Mouse (Mus musculus) T-helper 2 cell (primary cell): ENCODE measurements around the gene Rfx2.

Experiments
- in situ Hi-C: fragments of 300-600 bp; cut with MboI, MseI; formaldehyde crosslinking; loops from one replicate; pipeline ENCODE4 v1.15.1; 2025; ENCODE audit warnings: high pct_unique_total_duplicates

Rfx2 gene

DNA sequence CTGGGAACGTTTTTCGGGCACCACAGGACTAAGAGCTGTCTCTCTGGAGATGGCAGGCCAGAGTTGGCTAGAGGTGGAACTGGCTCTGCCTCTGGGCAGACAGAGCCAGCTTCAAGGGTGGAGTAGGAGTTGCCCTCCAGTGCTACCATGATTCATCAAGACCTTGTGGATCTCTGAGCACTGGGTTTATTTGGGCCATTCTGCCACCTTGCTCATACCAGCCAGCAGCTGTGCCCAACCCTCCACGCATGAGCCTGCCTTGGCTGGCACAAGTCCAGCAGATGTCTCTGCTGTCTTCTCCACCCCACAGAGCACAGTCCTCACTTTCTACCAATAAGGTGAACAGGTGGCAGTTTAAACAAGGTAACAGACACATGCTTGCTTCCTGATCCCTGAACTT, 41.9 kb downstream of the Rfx2 start:
- in situ Hi-C loops = no loop called here

DNA sequence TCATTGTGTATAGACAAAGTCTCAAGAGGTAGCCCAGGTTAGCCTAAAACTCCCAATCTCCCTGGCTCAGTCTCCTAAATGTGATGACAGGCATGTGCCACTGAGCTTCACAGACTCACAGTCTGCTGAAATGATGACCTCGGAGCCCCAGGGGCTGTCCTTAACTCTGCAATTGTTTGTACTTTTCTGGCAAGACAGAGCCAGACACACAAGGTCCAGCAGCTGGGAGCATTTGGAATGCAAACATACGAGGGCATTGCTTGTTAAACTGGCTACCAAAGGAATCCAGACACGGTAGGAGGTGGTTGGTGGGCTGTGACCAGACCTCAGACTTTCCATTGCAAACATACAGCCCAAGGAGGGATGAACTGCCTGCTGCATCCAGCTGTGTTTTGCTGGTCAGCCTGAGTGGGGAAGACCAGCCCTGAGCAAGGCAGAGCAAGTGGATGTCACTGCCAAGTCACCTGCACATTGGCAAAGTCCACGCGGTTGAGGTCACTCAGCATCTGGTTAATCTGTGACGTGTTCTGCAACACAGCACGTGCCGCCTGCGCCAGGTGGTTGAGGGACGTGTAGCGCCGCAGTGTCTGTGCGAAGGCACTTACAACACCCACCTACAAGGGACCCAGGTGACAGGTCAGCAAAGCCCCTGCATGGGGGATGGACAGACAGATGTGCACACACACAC, 50.4 kb downstream of the Rfx2 start:
- in situ Hi-C loops = no loop called here

DNA sequence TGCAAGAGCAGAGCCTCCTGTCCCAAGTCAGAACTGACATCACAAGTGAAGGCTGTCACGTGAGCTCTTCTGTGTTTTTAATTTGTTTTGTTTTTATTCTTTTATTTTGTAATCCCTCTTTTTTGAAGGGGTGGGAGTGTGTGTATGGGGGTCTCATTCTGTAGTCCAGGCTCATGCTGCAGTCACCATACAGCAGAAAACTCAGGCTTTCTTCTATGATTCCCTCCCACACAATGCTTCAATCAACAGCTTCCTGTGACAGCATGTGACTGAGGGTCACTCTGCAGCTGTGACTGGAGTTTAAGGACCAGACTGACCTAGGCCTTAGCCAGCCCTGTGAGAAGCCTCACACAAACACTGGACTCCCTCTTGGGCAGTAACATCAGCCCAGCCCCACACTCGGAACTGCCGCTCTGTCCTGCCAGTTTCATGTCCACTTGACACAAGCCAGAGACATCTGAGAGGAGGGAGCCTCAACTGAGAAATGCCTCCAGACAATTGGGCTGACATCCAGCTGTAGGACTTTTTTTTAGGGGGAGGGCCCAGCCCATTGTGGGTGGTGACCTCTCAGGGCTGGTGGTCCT, 51.9 kb downstream of the Rfx2 start:
- in situ Hi-C loops = no loop called here

DNA sequence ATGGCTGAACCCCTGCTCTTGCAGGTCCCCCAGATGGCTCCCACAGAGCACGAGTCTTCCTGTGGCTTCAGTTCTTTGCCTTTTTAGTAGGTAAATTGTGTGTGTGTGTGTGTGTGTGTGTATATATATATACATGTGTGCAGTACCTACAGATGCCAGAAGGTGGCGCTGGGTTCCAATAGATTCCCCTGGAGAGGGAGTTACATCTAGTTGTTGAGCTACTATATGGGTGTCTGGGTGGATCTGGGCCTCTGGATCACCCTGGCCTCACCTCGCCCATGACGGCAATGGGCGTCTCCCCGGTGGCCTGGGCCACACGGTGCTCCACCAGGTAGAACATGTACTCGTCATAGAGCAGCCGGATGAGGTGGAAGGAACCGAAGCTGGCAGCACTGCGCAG, 53.2 kb downstream of the Rfx2 start:
- in situ Hi-C loops = no loop called here

DNA sequence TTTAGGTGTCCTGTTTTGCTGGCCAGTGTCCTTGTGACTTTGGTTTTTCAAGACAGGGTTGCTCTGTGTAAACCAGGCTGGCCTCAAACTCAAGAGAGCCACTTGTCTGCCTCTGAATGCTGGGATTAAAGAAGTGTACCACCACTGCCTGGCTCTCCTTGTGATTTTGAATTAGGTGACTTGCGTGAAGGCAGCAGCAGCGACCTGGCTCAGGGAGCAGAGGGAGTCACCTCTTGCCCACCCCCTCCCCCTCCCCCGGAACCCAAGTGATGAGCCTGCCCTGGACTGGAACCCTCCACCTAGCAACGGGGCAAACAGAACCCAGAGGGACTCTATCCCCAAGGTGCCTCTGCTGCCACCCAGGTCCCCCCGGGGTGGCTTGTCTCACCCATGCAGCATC, 60.9 kb downstream of the Rfx2 start, which contains the start of gene Prr22:
Prr22 (plus strand) TSS at position 301 of the 400 bp plus-strand sequence.
- in situ Hi-C loops = no loop called here

DNA sequence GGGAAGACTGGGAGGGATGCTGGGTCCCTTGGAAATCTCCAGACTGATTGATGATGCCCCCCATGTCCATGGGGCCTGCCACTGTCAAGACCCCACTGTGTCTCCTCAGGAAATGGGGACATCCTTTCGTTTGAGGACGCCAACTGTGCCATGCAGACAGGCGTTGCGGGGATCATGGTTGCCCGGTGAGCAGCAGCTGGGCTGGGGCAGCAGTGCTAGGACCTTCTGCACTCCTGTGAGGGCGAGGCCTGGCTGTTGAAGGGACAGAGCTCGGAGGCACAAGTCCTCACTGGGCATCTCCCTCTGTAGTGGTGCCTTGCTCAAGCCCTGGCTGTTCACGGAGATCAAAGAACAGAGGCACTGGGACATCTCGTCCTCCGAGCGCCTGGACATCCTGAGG, 61.9 kb downstream of the Rfx2 start:
- in situ Hi-C loops = no loop called here

DNA sequence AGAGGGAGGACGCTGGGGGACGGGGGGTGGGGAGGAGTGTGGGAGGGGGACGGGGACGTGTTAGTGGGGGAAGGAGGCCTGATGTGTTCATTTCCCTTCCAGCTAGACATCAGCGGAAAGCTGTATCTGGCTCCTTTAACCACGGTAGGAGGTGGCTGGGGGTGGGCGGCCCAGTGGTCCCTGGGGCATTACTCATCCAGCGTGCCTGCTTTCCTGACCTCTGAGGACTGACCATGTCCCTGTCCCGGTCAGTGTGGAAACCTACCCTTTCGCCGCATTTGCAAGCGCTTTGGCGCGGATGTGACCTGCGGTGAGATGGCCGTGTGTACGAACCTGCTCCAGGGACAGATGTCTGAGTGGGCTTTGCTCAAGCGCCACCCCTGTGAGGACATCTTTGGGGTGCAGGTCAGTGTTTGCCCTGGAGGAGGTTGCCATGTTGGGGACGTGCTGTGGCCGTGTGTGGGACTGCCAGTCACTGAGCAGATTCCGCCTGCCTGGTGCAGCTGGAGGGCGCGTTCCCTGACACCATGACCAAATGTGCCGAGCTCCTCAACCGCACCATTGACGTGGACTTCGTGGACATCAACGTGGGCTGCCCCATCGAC, 63.2 kb downstream of the Rfx2 start:
- in situ Hi-C loops = no loop called here

DNA sequence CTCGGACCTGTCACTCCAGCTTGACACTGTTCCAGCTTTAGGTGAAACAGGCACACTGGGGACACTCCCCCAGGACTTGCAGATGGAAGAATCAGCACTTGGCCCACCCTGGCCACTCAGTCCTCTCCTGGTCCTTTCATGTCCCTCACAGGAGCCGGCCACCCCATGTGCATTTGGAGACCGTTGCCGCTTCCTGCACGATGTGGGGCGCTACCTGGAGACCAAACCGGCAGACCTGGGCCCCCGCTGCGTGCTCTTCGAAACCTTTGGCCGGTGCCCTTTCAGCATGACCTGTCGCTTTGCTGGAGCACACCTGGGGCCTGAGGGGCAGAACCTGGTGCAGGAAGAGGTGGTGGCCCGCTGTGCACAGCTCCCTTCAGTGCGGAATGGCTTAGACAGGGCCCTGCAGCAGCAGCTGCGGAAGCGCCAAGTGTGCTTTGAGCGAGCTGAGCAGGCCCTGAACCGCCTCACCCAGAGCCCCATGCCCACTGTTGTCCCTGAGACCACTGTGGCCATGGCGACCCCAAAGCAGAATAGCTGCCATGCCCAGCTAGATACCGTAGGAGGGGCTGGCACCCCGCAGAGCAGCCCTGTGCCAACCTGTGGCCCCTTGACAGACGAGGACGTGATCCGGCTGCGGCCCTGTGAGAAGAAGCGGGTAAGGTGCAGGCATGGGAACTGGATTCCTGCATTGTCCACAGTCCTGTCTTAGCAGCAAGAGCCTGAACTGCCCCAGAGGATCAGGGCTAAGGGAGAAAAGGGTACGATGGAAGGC, 64.0 kb downstream of the Rfx2 start:
- in situ Hi-C loops = no loop called here

DNA sequence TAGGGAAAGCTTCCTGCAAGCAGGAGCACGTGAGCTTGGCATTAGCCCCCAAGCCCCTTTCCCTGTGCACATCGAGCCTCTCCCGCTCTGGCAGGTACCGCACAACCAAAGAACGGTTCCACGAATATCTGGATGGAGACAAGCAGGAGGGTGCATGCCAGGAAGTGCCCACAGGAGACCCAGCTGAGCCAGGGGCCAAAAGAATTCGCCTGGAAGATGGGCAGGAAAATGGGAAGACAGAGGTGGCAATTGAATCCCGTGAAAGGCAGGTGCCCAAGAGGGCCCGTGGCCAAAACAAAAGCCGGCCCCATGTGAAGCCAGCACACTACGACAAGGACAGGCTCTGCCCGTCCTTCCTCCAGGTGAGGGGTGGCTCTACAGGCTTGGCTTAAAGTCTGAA, 65.4 kb downstream of the Rfx2 start:
- in situ Hi-C loops = no loop called here

DNA sequence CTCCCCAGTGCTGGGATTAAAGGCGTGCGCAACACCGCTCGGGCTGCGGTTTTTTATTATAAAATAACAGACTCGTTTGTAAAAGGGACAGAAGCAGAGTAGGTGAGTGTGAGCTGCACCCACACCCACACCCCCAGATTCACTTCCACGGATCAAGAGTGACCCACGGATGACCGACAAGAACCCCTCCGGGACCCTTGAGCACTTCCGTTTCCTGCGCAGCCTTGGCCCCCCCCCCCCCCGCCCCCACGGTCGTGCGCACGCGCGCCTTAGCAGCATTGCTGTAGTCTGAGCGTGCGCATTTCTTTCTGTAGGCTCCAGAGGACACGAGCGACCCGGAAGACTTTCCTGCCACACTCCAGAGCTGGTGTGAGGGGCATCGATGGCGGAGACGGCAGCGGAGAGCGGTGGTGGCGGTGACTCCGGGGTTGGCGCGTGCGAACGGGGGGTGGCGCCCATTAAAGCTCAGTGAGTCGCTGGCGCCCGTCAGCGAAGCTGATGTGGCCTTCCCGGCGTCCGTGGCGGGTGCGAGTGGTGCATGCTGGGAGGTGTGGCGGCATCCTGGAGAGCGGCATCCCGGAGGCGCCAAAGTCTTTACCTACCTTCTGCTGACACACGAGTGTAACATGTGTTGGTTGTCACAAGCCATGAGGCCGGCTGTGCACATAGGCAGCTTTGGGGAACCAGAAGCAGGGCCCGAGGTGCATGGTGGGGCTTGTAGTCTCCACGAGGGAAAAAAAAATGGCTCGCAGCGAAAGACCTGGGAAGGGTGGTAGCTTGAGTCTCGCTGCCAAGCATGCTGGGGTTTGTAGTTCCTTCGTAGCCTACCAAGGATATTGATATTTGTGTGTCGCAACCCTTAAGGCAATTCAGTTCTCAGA, 66.1 kb downstream of the Rfx2 start, which contains the start of gene Dus3l:
Dus3l (plus strand) TSS at position 284 of the 881 bp plus-strand sequence.
- in situ Hi-C loops = loop anchor here (5.0 kb wide), 1 partner anchor 47 kb away; the partner anchor contains the start of genes Ndufa11 and Vmac

DNA sequence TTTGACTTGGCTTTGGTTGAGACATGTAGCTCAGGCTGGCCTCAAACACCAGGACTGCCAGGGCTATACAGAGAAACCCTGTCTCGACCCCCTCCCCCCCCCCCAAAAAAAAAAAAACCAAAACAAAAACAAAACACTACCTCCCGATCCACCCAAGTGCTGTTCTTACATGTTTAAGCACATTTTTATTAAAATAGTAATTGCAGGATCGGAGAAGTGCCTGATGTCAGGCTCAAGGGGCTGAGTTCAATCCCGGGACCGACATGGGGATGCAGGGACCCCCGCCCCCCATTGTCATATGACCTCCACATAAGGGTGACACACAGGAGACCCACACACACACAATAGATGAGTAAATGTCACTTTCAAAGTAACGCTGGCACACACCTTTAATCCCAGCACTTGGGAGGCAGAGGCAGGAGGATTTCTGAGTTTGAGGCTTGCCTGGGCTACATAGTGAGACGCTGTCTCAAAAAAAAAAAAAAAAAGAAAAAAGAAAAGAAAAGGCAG, 67.0 kb downstream of the Rfx2 start:
- in situ Hi-C loops = loop anchor here (5.0 kb wide), 1 partner anchor 46 kb away; the partner anchor contains the start of genes Ndufa11 and Vmac

DNA sequence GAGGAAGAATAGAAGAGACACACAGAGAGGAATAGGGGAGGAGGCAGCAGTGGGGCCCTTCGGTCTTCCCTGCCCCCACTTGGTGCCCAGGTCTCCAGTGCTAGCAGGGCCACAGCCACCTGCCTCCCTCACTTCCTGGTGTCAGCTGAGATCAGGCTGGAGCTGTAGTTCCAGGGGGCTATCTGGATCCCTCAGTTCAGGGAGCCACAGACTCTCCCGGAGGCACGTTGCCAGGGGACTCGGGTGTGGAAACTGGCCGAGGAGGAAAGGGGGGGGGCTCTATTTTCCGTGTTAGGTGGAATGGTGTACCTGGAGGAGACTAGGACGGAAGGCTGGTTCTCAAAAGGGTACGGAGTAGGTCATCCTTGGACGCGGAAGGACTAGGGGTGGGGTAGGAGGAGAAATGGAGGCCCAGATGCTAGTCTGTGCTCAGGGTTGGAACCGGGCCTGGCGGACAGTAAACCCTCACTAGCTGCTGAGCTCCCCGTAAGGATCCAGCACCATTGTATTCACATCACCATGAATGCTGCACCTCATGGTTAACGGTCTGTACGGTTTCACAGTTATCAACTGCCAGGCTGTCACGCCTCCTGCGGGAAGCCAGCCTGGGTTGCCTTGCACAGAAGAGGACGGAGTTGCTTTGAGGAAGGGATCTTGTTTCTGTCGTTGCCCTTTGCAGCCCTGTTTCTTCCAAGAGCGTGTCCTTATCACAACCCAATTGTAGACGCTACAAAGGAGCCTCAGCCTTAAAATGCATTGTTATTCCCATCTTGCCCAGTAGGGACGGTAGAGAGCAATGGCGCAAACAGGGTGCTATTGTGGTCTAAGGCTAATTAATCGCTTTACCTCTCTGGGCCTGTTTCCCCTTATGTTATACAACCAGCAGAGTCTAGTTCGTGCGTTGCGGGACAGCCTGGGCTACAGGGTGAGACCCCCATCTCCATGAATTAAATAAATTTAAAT, 67.8 kb downstream of the Rfx2 start:
- in situ Hi-C loops = loop anchor here (5.0 kb wide), 1 partner anchor 46 kb away; the partner anchor contains the start of genes Ndufa11 and Vmac

DNA sequence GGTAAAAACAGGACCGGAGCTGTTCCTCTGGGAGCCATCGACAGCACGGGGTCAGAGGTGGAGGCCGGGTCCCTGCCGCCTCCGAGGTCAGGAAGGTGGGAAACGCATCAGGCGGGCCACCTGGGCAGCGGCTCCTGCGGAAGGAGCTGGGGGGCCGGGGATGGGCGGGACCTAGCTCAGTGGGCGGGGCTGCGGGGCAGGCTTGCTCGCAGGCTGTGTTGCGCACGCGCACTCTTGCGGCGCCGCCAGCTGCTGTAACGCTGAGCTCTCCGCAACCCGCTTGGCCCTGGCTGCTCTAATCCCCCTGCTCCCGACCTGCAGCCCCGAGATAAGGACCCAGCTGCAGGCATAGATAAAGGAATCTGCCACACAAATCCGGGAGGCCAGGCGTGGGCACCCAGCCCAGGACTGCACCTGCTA, 68.8 kb downstream of the Rfx2 start:
- in situ Hi-C loops = loop anchor here (5.0 kb wide), 1 partner anchor 45 kb away; the partner anchor contains the start of genes Ndufa11 and Vmac

DNA sequence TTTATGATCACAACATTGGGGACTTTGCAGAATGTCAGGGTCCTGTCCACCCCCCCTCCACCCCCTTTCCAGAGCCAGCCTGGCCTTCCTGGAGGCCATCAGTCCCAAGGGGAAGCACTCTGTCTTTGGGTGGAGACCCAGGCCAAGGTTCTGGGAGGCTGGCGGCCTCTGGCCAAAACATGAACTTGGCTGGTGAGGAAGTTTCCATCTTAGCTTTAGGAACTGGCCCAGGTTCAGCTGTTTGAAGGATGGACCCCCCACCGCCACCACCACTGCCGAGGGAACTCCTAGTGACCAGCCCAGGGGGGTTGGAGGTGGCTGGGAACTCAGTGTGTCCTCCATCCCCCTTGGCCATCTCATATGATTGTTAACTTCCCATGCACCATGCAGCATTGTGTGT, 69.7 kb downstream of the Rfx2 start:
- in situ Hi-C loops = loop anchor here (5.0 kb wide), 1 partner anchor 44 kb away; the partner anchor contains the start of genes Ndufa11 and Vmac

DNA sequence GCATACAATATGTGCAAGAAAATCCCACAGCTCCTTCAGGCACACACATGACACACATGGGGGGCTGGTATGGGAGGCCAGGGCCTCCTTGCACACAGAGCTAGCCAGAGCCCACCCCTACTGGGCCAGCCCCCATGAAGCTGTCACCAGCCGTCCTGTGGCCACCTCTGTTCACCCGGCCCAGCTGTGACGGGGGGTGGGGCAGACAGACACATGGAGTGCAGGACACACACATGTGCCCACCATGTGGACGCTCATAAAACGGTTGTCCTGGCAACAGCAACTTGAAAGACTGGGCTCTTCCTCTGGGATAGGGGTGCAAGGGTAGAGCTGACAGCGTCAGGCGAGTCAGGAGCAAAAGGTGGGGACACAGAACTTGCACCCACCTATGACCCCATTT, 71.6 kb downstream of the Rfx2 start:
- in situ Hi-C loops = no loop called here

DNA sequence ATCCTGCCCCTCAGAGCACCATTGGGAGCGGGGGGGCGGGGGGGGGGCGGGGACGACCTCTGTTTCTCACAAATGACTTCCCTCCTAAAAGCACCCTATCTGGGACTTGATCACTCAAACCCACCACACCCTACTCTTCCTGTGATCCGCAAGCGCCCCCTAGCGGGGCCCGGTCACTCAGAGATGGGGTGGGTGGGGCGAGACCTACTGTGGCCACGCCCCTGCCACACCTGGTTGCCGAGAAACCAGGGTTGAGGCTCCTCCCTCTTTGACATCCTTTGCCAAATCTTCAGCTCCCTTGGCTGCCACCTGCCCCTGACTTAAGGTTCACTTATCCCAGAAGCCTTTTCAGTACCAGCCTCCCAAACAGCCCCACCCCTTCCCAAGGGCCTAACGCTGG, 72.7 kb downstream of the Rfx2 start:
- in situ Hi-C loops = no loop called here

DNA sequence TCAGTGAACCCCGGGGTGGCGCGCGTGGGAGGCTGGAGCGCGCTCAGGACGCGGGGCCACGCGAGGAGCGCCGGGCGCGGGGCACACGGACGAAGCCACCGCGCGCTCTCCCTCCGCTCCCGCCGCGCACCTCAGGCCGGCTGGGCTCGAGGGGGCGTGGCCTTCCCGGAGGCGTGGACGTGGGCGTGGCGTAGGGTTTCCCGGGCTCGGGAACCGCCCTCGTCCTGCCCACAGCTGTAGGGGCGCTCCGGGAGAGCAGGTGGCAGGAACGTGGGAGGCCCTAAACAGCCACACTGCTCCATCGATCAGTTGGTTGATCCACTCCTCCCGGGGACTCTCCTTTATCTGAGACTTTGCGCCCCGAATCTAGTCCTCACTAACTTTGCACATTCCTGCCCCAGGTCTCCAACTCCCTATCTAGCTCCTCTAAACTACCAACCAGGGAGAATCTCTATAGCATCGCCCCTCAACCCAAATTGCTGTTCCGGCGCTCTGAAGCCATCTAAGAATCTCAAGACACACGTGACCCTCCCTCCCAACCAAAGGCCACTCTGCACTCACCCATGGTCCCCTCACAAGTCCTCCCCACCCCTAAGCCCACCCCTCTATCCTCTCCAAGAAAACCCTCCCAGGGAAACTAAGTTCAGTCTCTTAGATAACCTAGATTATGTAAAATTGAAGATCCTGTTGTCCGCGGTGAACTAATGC, 73.2 kb downstream of the Rfx2 start, which contains the start of gene Nrtn:
Nrtn (minus strand) TSS at position 115 of the 708 bp plus-strand sequence.
- in situ Hi-C loops = no loop called here

DNA sequence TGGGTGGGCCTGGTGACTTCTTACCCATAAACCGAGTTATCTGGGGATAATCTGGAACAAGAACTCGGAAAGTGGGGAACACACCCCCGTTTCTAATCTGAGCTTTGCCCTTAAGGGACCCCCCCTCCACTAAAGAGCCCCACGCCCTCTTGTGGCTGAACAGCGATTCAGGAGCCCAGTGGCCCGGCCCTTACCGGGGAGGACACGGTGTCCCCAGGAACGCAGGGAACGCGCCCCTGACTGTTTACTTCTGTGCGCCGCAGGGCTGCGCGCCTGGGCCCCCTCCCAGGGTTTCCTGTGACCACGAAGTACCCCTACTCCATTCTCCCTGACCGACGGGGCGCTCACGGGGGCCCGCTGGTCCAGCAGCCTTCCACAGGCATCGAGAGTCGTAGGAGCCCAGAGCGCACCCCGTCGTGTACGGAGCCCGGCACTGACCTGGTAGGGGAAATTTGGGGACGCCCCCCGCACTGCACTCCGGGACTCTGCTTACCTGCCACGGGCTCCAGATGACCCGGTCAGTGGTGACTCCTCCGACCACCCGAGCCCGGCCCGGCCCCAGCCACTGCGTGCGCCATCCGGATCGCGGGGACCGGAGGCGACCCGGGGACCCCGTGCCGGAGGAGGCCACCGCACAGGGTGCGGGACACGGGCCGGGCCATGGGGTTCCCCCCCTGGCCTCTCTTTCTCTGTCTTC, 74.0 kb downstream of the Rfx2 start:
- in situ Hi-C loops = no loop called here
